Mouse (Mus musculus): ENCODE data around the gene Rtn1. TPM values are rescaled to one million over a fixed set of nuclear protein-coding genes. Genes with fewer than 3 reads are reported as not detected.

Rtn1 gene
- total RNA-seq (2023), result 0.79 and 1.0 TPM in 2 replicates

DNA sequence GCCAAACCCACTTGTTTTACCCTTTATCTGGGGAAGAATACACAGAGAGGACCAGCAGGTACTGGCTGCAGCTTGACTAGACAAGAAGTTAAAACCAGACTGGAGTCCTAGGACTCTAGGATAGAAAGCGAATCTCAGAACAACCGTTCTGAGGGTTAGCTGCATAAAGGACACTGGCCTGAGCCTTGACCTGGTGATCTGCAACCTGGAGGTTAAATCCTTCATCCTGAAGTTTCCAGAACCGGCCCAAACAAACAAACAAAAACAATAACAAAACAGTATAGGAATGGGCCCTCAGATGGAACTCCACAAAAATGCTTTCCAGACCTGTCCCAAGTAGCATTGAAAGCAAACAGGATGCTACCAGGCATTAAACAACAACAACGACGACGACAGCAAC, at the start of gene Rtn1:
TSS of gene Rtn1 (minus strand) at position 101 of the 400 bp plus-strand sequence.

DNA sequence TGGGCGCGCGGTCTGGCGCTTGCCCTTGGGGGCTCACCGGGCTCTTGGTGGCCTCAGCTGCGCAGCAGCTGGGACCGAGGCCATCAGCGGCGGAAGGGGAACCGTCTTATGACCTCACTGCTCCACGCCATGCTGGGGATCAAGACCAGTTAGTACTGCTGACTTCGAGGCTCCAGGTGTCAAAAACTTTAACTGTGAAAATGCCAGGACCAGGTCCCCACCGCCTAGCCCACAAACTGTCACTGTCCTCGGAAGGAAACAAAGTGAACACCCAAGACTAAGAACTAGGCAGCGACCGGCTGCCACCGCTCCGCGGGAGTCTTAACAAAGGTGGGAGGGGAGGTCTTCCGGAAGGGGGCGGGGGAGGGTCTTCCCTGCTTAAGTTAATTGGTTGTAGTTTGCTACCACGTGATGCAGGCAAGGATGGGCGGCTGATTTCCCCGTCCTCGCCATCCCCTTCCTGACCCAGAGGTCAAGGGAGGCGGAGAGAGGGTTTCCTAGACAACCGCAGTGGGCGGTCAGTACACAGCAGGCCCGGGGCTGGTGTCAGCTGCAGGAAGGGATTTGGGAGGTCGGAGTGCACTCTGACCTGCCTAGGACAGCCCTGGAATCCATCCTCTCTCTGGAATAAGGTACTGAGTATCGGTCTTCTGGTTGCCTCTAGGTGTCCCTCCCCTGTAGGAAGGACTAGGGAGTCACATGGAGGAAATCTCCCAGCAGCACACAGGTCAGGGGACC, 33.2 kb upstream of the Rtn1 start, which contains the start of gene Lrrc9:
TSS of gene Lrrc9 (plus strand) at position 28 of the 738 bp plus-strand sequence.

DNA sequence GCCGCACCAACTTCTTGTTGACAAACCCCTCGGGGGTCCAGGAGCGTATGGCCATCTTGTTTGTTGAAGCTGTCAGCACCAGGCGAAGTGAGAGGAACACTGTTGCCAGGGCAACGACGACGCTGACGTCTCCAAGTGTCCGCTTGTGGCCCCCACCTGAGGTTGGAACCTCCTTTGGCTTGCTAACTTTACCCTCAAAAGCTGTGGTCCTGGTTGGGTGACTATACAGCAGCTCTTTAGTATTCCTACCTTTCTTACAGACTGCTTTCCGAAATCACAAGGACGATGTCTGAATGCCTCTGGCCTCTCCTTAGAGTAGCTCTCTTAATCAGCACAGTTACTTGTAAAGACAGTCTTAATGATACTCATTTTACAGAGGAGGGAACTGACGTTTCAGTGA, 223.9 kb downstream of the Rtn1 start, which contains the start of gene Ccdc175:
TSS of gene Ccdc175 (minus strand) at position 101 of the 400 bp plus-strand sequence.

Other genes starting within 250 kb of the Rtn1 start
- not detected in 2 replicates for gene Ccdc175, start 224.0 kb downstream of the Rtn1 start, total RNA-seq (2023)
- gene Lrrc9, start 32.8 kb upstream of the Rtn1 start, total RNA-seq (2023), result not detected in 2 replicates
- gene Pcnx4, start 127.3 kb upstream of the Rtn1 start, total RNA-seq (2023), result 0.41 and 0.50 TPM in 2 replicates
- gene Gm4756, start 240.6 kb upstream of the Rtn1 start, total RNA-seq (2023), result 0.68 TPM in 1 of 2 replicates, not detected in the other